Mouse (Mus musculus) erythroblast, adult 5-6 weeks (primary cell): ENCODE measurements around the gene Olfr2. TPM values are rescaled to one million over a fixed set of nuclear protein-coding genes. Genes with fewer than 3 reads are reported as not detected.
"Not testable (repeated sequence)": the region's sequence is repeated elsewhere in the genome, so short reads cannot be mapped to it uniquely, and the experiment has no call there.

Experiments used
- ATAC-seq: replicated peaks from 2 replicates; pipeline ENCODE4 v1.8.0; 2016; ENCODE audit warnings: moderate number of reproducible peaks, mild to moderate bottlenecking, moderate TSS enrichment, inconsistent platforms; ENCODE audit not compliant: poor library complexity, low FRiP score, severe bottlenecking
- total RNA-seq, 2 experiments: library from RNA; stranded (forward) in 1 of 2; stranded (reverse) in 1 of 2; fragments of 150-400 nt in 1 of 2; fragments of 200-764, 138-1000 nt in 1 of 2; gene quantifications; 2 replicates each; pipeline versions ENCODE4 v1.2.3 to v1.2.4; 2015 to 2017; ENCODE audit warnings: low replicate concordance in 2 of 2

Gene Olfr2
- not detected in 2 replicates for total RNA-seq (2015; ENCODE audit: low replicate concordance)
- total RNA-seq (2017; ENCODE audit: low replicate concordance): not detected in 2 replicates

DNA sequence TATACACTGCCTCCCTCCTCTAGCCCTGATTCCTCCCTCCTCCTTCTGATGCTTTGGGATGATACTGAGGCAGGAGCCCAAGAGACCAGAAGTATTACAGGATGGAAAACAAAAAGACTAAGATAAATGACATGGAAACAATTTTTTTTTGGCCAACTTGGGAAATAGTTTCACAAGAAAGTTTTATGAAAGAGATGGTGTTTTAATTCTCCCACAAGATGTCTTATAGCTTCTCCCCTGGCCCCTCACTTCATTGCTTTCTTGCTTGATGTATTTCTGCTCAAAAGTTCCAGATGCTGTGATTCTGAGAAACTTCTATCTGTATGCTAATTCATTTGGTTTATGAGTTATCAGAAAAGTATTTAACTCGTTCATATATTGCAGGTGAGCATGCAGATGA is at the start of gene Olfr2:
Gene Olfr2 (minus strand): TSS at position 101 of the 400 bp plus-strand sequence.
- no peak for ATAC-seq

DNA sequence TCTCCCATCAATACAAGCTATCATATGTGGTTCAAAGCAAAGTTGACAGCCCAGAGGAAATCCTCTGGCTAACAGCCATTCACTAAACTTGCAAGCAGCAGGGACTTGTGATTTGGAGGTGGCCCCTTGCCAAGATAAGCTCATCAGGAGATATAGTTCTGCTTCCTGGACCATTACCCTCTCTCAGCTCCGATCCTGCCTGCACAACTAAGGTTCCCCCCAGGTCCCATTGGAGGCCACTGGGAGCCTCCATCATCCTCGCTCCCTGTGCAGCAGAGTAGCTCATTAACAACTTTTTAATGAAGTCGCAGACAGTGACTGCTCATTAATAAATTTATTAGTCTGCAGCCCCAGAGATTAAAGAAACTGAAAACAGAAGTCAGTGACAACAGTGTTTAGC is 41.7 kb upstream of the Olfr2 start:
- no peak for ATAC-seq

DNA sequence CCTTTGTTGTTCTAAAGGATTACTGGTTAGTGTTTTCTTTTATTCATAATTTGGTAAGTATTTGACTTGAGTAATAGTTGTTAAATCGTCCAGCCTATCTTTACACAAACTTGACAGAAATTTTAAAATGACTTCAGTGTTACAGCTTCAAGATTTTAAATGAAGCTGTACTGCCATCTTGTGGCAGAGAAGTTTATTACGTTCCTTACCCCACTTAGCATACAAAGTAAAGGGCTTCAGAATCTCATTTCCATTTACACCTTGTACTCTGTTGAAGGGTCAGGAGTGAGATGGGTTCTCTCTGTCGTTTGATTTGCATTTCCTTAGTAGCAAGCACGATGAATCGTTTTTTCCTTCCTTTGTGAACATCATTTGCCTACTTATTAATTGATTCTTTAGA is 40.0 kb upstream of the Olfr2 start:
- no peak for ATAC-seq

DNA sequence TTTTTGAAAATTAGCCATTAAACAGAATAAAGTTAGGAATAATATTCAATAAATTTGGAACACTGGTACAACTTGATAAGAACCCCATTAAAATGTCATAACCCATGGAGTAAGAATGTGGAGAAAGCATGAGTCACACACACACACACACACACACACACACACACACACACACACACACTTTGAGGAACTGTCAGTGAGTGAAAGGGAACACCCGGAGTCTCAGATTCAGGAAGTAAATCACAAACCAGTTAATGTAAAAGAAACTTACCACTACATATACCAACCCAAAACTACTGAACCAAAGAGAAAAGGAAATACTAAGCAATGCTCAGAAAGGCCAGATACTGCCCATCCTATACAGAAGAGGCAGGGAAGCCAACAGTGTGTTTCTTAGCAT is 38.5 kb upstream of the Olfr2 start:
- ATAC-seq: no peak

DNA sequence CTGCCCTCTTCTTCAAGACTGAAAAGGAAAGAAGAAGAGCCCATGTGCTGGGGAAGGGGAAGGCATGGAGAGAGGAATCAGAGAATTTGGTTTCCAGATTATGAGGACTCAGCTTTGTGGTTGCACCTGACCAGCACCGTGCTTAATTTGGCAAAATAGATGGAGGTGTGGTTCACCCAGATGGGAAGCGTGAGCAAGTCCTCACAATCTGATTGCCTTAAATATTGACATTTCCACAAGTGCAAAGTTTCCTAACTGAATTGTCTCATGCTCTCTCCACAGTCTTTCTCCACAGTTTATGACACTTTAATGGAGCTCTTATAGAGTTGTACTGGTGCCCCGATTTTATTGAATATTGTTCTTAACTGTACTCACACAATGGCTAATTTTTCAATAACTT is 37.3 kb upstream of the Olfr2 start:
- ATAC-seq: no peak

DNA sequence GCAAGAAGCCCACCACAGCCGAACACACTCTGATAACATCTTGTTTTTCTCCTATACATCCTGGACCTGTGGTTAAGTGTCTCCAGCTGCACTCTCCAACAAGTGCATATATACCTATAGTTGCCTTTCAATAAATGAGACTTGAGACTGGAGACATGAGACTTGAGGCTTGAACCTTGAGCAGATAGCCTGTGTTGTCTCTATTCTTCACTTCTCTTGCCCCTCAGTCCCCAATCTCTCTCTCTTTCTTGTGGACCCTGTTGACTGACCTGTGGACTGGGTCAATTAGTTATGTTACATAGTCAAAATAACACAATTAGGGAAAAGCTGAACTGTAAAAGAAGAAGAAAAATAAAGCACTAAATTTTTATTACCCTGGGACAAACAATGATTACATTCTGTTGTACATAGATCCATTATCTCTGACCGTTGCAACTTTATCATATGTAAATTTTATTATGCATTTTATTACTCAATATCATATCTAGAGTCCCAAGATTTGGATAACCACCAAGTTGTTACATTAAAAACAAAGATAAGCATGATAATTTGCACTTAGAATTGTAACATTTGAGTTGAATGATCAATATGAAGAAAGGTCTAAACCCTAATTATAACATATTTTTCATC is 34.2 kb upstream of the Olfr2 start:
- ATAC-seq: no peak

DNA sequence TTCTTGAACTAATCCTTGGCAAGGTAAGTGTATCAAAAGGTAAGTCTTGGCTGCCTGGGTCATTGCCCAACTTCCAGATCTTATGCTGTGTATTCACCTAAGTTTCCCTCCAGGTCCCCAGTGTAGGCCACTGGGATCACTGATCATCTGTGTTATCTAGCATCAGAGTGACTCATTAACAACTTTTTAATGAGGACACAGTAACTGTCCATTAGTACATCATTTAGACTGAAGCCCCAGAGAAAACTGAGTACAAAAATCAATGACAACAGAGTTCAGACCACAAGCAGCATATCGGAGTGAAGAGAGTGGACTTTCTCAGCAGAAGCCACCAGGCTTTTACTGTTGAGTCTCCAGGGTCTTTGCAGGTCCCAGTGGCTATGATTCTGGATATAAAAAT is 25.0 kb upstream of the Olfr2 start, which contains the start of gene Olfr713:
Gene Olfr713 (plus strand): TSS at position 301 of the 400 bp plus-strand sequence.
- no peak for ATAC-seq

DNA sequence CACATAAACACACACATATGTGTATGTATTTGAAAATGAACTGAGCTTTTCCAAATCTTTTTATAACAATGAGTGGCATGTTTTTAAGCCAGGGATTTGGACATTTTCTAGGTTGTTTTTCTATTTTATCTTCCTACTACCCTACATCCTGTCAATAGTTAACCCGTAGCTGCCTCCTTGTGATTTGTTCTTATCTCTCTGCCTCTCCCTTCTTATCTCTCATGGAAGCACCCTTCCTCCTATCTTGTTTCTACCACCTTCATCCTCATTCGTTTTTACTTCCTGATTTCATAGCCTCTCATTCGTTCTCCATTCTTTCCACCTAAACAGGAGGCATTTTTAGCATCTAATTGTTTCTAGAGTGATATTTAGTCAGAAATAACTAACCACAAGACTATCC is 1.7 kb downstream of the Olfr2 start:
- no peak for ATAC-seq

DNA sequence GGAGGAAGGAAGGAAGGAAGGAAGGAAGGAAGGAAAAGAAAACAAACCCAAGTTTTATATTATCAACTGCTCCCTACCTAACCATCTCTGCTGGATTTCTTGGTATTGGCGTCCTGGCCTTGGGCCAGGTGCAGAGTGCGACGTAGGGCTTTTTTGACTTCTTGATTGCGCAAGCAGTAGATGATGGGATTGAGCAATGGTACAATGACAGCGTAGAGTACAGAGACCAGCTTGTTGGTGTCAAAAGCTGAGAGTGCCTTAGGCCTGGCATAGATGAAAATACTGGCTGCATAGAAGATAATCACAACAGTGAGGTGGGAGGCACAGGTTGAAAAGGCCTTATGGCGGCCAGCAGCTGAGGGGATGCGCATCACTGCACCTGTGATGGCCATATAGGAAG is 5.1 kb downstream of the Olfr2 start:
- ATAC-seq: no peak

DNA sequence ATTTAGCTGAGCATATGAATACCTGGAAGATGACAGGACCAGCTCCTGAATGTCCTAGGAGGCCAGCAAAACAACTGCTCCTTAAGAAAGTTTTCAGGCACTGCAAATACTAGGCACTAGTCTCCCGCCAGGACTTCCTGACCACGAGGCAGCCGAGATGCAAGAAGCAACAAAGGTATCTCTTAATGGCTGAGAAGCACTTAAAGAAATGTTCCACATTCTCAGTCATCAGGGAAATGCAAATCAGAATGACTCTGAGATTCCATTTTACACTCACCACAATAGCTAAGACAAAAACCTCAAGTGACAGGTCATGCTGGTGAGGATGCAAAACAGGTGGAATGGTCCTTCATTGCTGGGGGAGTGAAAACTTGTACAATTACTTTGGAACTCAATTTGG is 20.6 kb downstream of the Olfr2 start:
- ATAC-seq: no peak

DNA sequence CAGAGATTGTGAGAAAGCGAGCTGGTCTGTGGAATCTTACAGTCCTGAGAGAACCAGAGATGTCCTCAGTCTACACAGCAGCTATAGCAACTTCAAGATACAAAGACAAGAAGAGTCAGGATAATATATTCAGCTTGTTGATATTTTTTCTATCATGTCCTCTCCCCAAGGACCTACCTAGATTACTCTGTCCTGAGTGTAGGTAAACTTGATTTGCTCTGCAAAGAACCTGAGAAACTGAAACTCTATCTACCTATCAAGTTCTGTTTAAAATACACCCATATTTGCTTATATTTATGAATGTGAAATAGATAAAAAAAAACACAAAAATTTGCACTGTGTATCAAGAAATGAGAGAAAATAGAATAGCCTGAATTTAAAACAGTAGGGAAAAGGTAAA is 30.5 kb downstream of the Olfr2 start, which contains the start of gene Olfr711:
Gene Olfr711 (minus strand): TSS at position 101 of the 400 bp plus-strand sequence.
- ATAC-seq: no peak

DNA sequence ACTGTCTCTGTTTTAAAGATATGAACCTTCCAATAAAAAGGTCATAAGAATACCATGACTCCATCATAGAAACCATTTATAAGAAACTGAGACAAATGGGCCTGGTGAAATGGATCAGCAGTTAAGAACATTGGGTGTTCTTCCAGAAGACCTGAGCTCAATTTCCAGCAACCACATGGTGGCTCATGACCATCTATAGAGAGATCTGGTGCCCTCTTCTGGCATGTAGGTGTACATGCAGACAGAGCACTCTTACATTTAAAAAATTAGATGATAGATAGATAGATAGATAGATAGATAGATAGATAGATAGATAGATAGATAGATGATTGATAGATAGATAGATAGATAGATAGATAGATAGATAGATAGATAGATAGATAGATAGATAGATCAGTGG is 38.4 kb downstream of the Olfr2 start:
- not testable (repeated sequence) for ATAC-seq

DNA sequence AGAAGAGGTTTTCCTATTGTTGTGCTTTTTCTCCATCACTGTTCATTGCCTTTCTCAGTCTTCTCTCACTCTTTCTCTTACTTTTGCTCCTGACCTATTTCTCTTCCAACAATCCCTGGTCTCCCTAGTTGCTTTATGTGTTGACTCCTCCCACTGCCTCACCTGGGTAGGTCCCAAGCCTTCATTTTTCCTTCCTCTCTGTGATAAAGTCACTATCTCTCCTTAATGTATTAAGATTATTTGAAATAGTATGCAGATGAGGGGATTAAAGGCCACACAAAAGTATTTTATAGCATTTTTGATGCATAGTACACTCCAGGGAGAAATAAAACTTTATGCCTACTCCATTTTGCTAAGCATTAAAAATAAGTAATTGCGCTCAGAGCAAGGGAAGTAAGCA is 42.0 kb downstream of the Olfr2 start, which contains the start of gene Olfr6:
Gene Olfr6 (minus strand): TSS at position 101 of the 400 bp plus-strand sequence.
- ATAC-seq: no peak

DNA sequence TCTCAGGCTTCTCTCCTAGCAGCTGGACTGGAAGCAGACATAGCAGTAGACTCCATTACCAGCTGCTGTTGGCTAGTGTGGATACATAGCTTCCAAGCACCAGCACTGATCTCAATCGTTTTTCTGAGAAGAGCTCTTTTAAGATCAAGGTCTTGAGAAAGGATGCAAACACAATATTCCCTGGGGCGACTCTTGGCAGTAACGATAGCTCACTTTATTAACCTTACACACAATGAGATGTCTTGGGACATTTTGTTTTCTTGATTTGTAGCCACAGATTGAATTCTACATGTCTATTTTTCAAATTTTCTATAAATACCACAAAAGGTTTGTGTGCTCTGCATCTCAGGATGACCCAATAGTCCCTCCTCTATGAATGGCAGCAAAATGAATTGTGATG is 57.7 kb downstream of the Olfr2 start, which contains the start of gene Olfr710:
Gene Olfr710 (minus strand): TSS at position 101 of the 400 bp plus-strand sequence.
- ATAC-seq: no peak

Other genes with a start within 250 kb of the Olfr2 start
- not detected in 2 replicates for gene Olfr699, start 212.9 kb downstream of the Olfr2 start, total RNA-seq (2015; ENCODE audit: low replicate concordance)
- not detected in 2 replicates for gene Olfr699, start 212.9 kb downstream of the Olfr2 start, total RNA-seq (2017; ENCODE audit: low replicate concordance)
- gene Olfr700, start 197.2 kb downstream of the Olfr2 start, total RNA-seq (2015; ENCODE audit: low replicate concordance): not detected in 2 replicates
- not detected in 2 replicates for gene Olfr700, start 197.2 kb downstream of the Olfr2 start, total RNA-seq (2017; ENCODE audit: low replicate concordance)
- gene Olfr701, start 191.9 kb downstream of the Olfr2 start, total RNA-seq (2015; ENCODE audit: low replicate concordance): not detected in 2 replicates
- gene Olfr701, start 191.9 kb downstream of the Olfr2 start, total RNA-seq (2017; ENCODE audit: low replicate concordance): 0.28 TPM in 1 of 2 replicates, not detected in the other
- gene Olfr702, start 172.2 kb downstream of the Olfr2 start, total RNA-seq (2015; ENCODE audit: low replicate concordance): not detected in 2 replicates
- not detected in 2 replicates for gene Olfr702, start 172.2 kb downstream of the Olfr2 start, total RNA-seq (2017; ENCODE audit: low replicate concordance)
- not detected in 2 replicates for gene Olfr703, start 162.7 kb downstream of the Olfr2 start, total RNA-seq (2015; ENCODE audit: low replicate concordance)
- not detected in 2 replicates for gene Olfr703, start 162.7 kb downstream of the Olfr2 start, total RNA-seq (2017; ENCODE audit: low replicate concordance)
- not detected in 2 replicates for gene Olfr704, start 142.9 kb downstream of the Olfr2 start, total RNA-seq (2015; ENCODE audit: low replicate concordance)
- gene Olfr704, start 142.9 kb downstream of the Olfr2 start, total RNA-seq (2017; ENCODE audit: low replicate concordance): not detected in 2 replicates
- gene Olfr705, start 129.2 kb downstream of the Olfr2 start, total RNA-seq (2015; ENCODE audit: low replicate concordance): not detected in 2 replicates
- not detected in 2 replicates for gene Olfr705, start 129.2 kb downstream of the Olfr2 start, total RNA-seq (2017; ENCODE audit: low replicate concordance)
- not detected in 2 replicates for gene Olfr706, start 117.9 kb downstream of the Olfr2 start, total RNA-seq (2015; ENCODE audit: low replicate concordance)
- 0.14 TPM in 1 of 2 replicates, not detected in the other for gene Olfr706, start 117.9 kb downstream of the Olfr2 start, total RNA-seq (2017; ENCODE audit: low replicate concordance)
- not detected in 2 replicates for gene Olfr707, start 104.8 kb downstream of the Olfr2 start, total RNA-seq (2015; ENCODE audit: low replicate concordance)
- not detected in 2 replicates for gene Olfr707, start 104.8 kb downstream of the Olfr2 start, total RNA-seq (2017; ENCODE audit: low replicate concordance)
- gene Olfr1532-ps1, start 98.1 kb downstream of the Olfr2 start, total RNA-seq (2015; ENCODE audit: low replicate concordance): not detected in 2 replicates
- gene Olfr1532-ps1, start 98.1 kb downstream of the Olfr2 start, total RNA-seq (2017; ENCODE audit: low replicate concordance): not detected in 2 replicates
- gene Olfr709-ps1, start 73.9 kb downstream of the Olfr2 start, total RNA-seq (2015; ENCODE audit: low replicate concordance): not detected in 2 replicates
- gene Olfr709-ps1, start 73.9 kb downstream of the Olfr2 start, total RNA-seq (2017; ENCODE audit: low replicate concordance): not detected in 2 replicates
- gene Olfr710, start 57.8 kb downstream of the Olfr2 start, total RNA-seq (2015; ENCODE audit: low replicate concordance): not detected in 2 replicates
- gene Olfr710, start 57.8 kb downstream of the Olfr2 start, total RNA-seq (2017; ENCODE audit: low replicate concordance): not detected in 2 replicates
- gene Olfr6, start 42.1 kb downstream of the Olfr2 start, total RNA-seq (2015; ENCODE audit: low replicate concordance): not detected in 2 replicates
- gene Olfr6, start 42.1 kb downstream of the Olfr2 start, total RNA-seq (2017; ENCODE audit: low replicate concordance): not detected in 2 replicates
- gene Olfr711, start 30.6 kb downstream of the Olfr2 start, total RNA-seq (2015; ENCODE audit: low replicate concordance): not detected in 2 replicates
- gene Olfr711, start 30.6 kb downstream of the Olfr2 start, total RNA-seq (2017; ENCODE audit: low replicate concordance): not detected in 2 replicates
- gene Olfr713, start 25.1 kb upstream of the Olfr2 start, total RNA-seq (2015; ENCODE audit: low replicate concordance): not detected in 2 replicates
- gene Olfr713, start 25.1 kb upstream of the Olfr2 start, total RNA-seq (2017; ENCODE audit: low replicate concordance): not detected in 2 replicates
- gene Olfr714, start 64.9 kb upstream of the Olfr2 start, total RNA-seq (2015; ENCODE audit: low replicate concordance): not detected in 2 replicates
- gene Olfr714, start 64.9 kb upstream of the Olfr2 start, total RNA-seq (2017; ENCODE audit: low replicate concordance): not detected in 2 replicates
- gene Olfr17, start 87.1 kb upstream of the Olfr2 start, total RNA-seq (2015; ENCODE audit: low replicate concordance): not detected in 2 replicates
- gene Olfr17, start 87.1 kb upstream of the Olfr2 start, total RNA-seq (2017; ENCODE audit: low replicate concordance): 0.56 TPM in 1 of 2 replicates, not detected in the other
- gene Olfr715b, start 104.3 kb upstream of the Olfr2 start, total RNA-seq (2015; ENCODE audit: low replicate concordance): not detected in 2 replicates
- gene Olfr715b, start 104.3 kb upstream of the Olfr2 start, total RNA-seq (2017; ENCODE audit: low replicate concordance): not detected in 2 replicates
- not detected in 2 replicates for gene Olfr715, start 125.0 kb upstream of the Olfr2 start, total RNA-seq (2015; ENCODE audit: low replicate concordance)
- not detected in 2 replicates for gene Olfr715, start 125.0 kb upstream of the Olfr2 start, total RNA-seq (2017; ENCODE audit: low replicate concordance)
- gene Olfr716, start 132.3 kb upstream of the Olfr2 start, total RNA-seq (2015; ENCODE audit: low replicate concordance): not detected in 2 replicates
- gene Olfr716, start 132.3 kb upstream of the Olfr2 start, total RNA-seq (2017; ENCODE audit: low replicate concordance): not detected in 2 replicates
- not detected in 2 replicates for gene Nlrp14, start 160.9 kb upstream of the Olfr2 start, total RNA-seq (2015; ENCODE audit: low replicate concordance)
- gene Nlrp14, start 160.9 kb upstream of the Olfr2 start, total RNA-seq (2017; ENCODE audit: low replicate concordance): not detected in 2 replicates
- not detected in 2 replicates for gene Rbmxl2, start 203.4 kb upstream of the Olfr2 start, total RNA-seq (2015; ENCODE audit: low replicate concordance)
- gene Rbmxl2, start 203.4 kb upstream of the Olfr2 start, total RNA-seq (2017; ENCODE audit: low replicate concordance): not detected in 2 replicates